Mouse (Mus musculus) CD8-positive naive resting alpha-beta T cell, adult 2 months (primary cell): ENCODE measurements around the gene Ap3m1.
"Not testable (repeated sequence)": the region's sequence is repeated elsewhere in the genome, so short reads cannot be mapped to it uniquely, and the experiment has no call there.

Source experiments
- DNase-seq, 2 experiments: peaks; one replicate each; pipeline ENCODE4 v3.0.0; 2022; ENCODE audit warnings: low read depth in 2 of 2, low spot score in 2 of 2

Ap3m1 gene

GRCm38 (mm10) chr14:21052112-21052780, at the start of gene Ap3m1, which contains the start of gene Adk:
Ap3m1 (minus strand) TSS chr14:21052508.
Adk (plus strand) TSS chr14:21052574.
- DNase-seq = peak; percentile 93 to 94

DNA sequence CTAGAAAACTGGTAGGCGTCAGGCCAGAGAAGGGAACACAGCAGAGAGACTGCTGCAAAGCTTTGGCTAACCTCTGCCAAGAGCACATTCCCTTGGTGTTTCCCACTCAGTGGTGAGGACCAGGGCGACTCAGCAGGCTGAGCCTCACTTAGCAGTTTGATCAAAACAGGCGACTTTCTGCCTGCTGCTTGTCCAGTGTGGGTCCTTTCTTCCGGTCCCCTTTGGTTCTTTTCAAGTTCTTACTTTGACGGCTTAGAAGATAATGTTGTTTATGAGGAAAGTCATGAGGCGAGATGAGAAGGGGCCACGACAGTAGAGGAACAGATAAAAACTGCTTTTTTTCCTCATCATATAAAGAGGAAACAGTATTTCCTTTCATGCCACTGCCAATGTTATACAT, 49.3 kb upstream of the Ap3m1 start:
- no peak for DNase-seq

DNA sequence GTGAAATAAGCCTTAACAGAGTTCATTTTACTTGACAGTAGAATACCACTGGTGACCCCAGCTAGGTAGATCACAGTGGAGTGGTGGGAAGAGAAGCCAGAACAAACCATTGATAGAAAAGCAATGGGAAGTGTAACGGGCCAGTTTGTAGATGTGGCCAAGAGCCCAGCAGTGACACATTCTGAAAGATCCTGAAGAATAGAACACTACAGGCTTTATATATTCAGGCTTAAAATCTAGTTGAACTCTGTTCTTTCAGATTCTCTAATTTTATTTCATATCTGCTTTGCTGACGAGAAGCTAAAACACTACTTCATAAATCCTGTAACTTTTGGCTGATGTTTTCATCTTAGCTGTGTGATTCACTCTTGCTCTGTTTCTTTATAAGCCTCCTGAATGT, 48.6 kb upstream of the Ap3m1 start:
- DNase-seq = no peak

GRCm38 (mm10) chr14:21099371-21099770, 47.1 kb upstream of the Ap3m1 start:
- DNase-seq = no peak

DNA sequence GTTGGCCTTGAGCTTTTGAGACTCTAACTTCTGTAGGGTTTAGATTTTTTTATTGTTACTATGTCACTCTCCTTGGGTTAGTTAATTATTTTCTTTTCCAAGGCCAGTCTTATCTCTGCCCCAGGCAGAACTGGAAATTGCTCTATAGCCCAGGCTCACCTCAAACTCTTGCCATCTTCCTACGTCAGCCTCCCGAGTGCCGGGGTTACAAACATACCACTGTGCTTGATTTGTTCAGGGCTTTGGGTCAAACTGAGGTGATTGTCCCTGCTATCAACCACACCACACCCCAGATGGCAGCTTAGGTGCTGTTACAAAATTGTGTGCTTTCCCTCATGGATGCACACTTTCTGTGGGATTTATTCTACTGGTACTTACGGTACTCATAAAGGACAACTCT, 44.4 kb upstream of the Ap3m1 start:
- DNase-seq = no peak

- no peak for DNase-seq
Measured at GRCm38 (mm10) chr14:21096279-21096678, 44.0 kb upstream of the Ap3m1 start.

- not testable (repeated sequence) for DNase-seq
Measured at GRCm38 (mm10) chr14:21094161-21094560, 41.9 kb upstream of the Ap3m1 start.

DNA sequence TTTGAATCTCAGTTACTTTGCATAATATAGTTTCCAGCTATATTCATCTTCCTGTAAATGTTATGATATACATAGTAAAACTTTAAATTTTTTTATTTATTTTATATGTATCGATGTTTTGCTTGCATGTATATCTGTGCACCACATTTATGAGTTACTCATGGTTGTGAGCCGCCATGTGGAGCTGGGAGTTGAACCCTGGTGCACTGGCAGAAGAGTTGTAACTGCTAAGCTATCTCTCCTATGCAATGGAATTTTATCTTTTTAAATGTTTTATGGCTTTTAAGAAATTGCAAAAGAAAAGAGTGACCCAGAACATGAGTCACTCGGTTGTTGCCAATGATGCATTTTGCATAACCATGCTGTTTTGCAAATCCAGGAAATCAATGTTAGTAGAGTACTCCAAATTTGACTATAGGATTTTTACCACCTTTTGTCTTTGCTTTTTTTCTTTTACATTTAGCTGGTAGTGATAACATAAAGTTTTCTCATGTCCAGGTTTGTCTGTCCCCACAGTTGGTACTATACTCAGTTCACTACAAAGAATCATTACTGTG, 38.7 kb upstream of the Ap3m1 start:
- no peak for DNase-seq

- DNase-seq = no peak
Measured at GRCm38 (mm10) chr14:21090400-21090799, 38.1 kb upstream of the Ap3m1 start.

GRCm38 (mm10) chr14:21088731-21089130, 36.4 kb upstream of the Ap3m1 start:
- DNase-seq = no peak

- DNase-seq = no peak
Measured at GRCm38 (mm10) chr14:21087390-21088060, 35.2 kb upstream of the Ap3m1 start.

DNA sequence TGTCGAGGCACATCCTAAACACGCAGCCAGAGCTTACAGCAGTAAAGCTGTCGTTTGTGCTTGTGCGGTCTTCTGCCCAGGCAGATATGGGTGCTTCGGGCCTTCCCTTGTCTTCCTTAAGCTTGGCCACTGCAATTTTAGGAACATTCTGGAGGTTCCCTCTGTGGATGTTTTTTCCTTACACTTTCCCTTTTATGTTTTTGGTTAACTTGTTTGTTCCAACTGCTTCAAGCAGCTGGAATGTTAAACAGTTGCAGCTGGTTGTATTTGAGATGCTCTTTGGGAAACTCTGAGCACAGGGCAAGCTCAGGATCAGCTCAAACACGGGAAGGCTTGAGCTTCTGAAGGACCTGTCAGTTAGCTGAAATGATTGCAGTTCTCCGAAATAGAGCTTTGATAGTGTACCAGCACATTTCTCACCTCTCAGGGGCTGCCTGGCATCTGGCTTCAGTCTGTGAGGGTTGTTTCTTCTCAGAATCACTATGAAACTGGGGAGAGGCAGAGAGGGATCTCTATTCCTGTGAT, 34.6 kb upstream of the Ap3m1 start:
- DNase-seq = no peak

GRCm38 (mm10) chr14:21086106-21086505, 33.8 kb upstream of the Ap3m1 start:
- no peak for DNase-seq

GRCm38 (mm10) chr14:21085666-21086065, 33.4 kb upstream of the Ap3m1 start:
- no peak for DNase-seq

DNA sequence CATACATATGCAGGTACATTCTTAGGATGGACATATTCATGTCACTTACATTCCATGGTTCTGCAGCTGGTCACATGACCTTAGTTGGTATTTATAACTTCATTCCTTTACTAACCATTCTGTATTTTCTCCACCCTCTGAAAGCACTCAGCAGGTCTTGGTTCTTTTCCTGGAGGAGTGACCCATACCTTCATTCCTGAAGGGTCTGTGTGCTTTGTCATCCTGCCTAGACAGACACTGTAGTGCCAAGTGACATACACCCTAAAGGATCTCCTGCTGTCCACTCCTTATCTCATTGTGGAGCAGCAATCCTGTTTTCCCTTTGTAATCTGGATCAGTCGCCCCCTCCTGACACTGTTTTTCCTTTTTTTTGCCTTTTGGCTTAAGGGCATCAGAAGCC, 30.5 kb upstream of the Ap3m1 start:
- no peak for DNase-seq

DNA sequence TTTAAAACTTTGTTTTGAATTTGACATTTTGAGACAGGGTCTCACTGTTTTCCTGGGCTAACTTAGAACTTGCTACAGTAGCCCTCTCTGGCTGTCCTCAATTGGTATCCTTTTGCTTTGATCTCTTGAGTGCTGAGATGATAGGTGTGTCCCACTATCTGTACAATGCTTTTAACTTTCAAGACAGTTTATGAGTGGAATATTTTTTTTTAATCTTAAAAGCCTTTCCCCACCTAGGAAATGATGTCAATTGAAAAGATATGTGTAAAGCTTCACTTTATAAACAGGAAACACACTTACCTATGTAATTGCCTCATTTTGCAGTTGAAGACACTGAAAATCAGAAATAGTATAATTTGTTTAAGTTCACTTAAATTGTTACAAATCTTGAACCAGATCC, 26.2 kb upstream of the Ap3m1 start:
- peak in 1 of 2 experiments; percentile 8 for DNase-seq

DNA sequence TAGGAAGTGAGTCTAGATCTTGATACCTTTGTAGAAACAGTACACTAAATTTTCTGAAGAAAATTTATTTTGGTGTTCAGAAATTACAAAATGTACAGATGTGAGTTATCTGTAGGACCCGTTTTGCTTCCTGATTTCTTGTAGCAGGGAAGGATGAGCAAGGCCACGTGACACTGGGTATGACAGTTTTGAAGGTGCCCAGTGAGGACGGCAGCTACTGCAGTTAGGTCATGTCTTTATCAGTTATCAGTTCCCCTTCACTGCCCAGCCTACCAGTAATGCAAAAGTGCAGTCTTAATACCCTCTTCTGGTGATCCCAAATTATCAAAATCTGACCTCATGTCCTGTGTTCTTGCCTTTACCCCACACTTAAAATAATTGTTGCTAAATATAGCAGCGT, 25.6 kb upstream of the Ap3m1 start:
- no peak for DNase-seq

GRCm38 (mm10) chr14:21076501-21077194, 24.3 kb upstream of the Ap3m1 start:
- DNase-seq = no peak

DNA sequence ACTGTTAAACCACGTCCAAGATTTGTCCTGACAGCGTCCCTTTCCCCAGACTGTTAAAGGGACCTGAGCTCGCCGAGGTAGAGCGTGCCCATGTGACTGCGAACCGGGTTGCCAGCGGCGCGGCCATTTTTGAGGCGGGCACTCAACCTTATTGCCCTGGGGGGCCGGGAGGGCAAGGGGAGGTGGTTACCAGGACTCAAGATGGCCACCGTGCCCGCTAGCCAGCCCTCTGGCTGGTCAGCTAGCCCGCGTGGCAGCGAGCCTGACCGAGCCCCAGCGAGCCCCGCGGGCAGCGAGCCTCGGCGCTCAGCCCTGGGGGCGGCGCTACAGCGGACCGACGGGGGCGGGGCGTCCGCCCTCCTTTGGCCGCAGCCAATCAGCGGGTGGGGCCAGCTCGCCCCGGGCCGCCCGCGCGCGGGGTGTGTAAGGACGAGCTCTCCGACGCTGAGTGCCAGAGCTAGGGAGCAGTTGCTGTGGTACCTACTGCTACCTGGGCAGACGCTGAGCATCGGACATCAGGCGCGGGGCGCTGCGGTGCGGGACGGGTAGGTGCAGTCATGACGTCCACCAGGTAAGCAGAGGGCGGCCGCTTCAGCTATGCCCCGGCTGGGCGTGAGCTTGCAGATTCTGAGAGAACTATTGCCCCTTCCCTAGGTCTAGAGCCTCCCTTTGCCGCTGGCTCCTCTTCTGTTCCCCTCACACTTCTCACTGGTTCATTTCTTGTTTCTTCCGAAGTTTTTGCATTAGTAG, 23.6 kb upstream of the Ap3m1 start:
- DNase-seq = peak; percentile 71 to 78

DNA sequence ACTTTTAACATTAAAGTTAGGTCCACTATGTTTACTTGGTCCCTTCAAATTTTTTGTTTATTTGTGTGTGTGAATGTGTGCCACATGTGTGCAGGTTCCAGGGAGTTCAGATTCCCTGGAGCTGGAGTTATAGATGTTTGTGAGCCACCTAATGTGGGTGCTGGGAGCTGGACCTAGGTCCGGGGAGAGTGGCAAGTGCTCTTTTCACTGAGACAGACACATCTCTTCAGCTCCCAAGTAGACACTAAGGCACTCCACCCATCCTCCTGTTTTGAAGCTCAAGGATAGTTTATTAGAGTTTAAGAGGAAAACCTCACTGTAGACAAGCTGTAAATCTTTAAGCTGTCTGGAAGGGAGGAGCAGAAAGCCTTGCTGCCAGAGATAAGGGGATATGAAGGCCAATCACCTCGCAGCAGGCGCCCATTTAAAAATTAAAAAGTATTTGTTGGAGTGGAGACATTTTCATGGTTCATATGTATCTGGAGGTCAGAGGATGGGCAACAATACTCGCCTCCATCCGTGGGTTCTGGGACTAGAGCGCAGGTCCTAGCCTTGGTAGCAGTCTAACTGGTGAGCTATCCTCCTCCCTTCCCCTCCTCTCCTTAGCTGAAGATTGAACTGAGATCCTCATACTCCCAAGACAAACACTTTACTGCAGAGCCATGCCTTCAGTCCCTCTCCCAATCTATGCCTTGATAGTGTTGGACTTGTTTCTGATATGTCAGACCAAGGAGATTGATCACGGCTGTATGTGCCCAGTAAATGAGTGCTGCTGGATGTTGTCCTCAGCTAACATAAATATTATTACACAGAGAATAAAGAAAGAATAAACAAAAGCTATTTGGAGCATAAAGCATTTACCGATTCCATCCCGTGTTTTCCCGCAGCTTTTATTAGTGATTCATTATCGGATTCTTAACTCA, 22.4 kb upstream of the Ap3m1 start:
- DNase-seq = no peak
